Mouse (Mus musculus): ENCODE measurements around the gene Pkm. TPM values are rescaled to one million over a fixed set of nuclear protein-coding genes. Genes with fewer than 3 reads are reported as not detected.

Pkm gene
- polyA plus RNA-seq, 1 experiment from 2014 or later, result 1,134 TPM

DNA sequence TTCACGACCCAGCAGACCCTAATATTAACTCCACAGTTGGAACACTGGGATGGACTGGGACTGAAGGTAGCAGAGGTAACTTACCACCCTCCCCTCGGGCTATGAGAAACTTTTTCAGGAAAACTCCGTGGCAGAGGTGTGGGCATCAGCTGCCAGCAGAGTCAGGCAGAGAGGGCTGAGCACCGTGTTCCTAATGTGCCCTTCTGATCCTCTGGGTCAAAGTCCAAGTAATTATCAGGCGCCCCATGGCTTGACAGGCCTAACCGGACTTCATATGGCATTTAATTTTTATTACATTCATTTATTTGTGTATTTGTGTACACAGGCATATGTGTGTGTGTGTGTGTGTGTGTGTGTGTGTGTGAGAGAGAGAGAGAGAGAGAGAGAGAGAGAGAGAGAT, 46.9 kb downstream of the Pkm start:
- WGBS, result 59% methylated on average over 6 of the region's 6 CpGs
- ATAC-seq (ENCODE audit: insufficient number of reproducible peaks, insufficient read depth, low FRiP score, low read depth), result no peak
- Histone ChIP-seq H3K9ac (replicated peaks; ENCODE audit: low read depth, low read length) (no peak overlapping the region), H3K4me2 (replicated peaks; ENCODE audit: low read depth, low read length) (no peak overlapping the region), H3K4me1 (ENCODE audit: control insufficient read depth, insufficient read depth, low read length) (no peaks in the 10 kb centered on the region), H3K27ac (ENCODE audit: low read length) (no peak overlapping the region), H3K36me3 (ENCODE audit: control insufficient read depth, insufficient read depth, low read length) (no peaks in the 10 kb centered on the region), H3K4me3 (ENCODE audit: low read depth, low read length) (no peak overlapping the region), H3K9me3 (ENCODE audit: control insufficient read depth, low read depth, low read length) (no peaks in the 10 kb centered on the region), H3K27me3 (ENCODE audit: control insufficient read depth, insufficient read depth, low read length) (no peaks in the 10 kb centered on the region)

DNA sequence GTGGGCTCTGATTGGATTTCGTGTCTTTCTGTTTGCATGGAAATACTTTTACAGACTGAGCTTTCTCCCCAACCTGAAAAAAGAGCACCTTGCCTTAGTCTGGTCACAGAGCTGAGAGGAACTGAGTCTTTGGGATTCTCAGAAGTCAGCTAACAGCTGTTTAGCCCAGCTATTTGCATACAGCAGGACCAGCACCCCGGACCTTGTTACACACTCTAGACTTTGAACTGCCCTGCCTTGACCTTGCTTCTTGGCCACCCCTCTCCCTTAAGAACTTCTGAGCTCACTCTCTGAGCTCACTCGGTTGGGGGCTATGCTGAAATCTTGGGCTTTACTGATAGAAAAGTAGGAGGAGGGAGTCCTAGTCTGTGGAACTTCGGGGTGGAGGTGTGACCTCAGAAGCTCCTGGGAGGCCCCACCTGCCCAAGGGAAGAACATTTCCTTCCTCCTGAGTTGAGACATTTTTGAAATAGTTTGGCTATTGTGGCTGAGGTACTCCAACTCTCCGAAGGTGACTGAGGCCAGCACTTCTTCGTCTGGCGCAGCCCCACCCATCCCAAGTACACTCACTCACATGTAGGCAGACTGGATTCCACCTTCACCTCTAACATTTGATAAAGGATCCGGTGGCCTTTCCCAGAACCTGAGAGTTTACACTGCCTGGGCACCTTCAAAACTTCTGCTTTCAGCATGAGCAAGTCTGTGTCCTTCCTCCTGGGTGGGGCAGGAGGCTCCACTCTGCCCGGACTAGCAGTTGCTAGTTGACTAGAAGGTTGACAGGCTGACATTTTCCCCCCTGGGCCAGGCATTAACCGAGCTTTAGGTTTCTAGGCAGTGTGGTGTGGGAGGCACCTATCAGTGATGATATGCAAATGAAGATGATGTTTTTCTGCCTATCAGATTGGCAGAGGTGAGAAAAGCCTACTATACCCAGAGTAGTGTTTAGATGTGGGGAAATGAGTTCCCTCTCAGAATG, 51.0 kb downstream of the Pkm start:
- WGBS, result 50% methylated on average over 10 of the region's 10 CpGs
- Histone ChIP-seq H3K9ac (replicated peaks; ENCODE audit: low read depth, low read length) (no peak overlapping the region), H3K4me2 (replicated peaks; ENCODE audit: low read depth, low read length) (no peak overlapping the region), H3K27me3 (ENCODE audit: control insufficient read depth, insufficient read depth, low read length) (no peaks in the 10 kb centered on the region), H3K36me3 (ENCODE audit: control insufficient read depth, insufficient read depth, low read length) (no peaks in the 10 kb centered on the region), H3K9me3 (ENCODE audit: control insufficient read depth, low read depth, low read length) (no peaks in the 10 kb centered on the region), H3K4me3 (ENCODE audit: low read depth, low read length) (no peak overlapping the region), H3K27ac (ENCODE audit: low read length) (no peak overlapping the region), H3K4me1 (ENCODE audit: control insufficient read depth, insufficient read depth, low read length) (no peaks in the 10 kb centered on the region)
- 0 out of 2 replicates have a peak, but pooled peaks have one; percentile 23 for ATAC-seq (ENCODE audit: insufficient number of reproducible peaks, insufficient read depth, low FRiP score, low read depth)

DNA sequence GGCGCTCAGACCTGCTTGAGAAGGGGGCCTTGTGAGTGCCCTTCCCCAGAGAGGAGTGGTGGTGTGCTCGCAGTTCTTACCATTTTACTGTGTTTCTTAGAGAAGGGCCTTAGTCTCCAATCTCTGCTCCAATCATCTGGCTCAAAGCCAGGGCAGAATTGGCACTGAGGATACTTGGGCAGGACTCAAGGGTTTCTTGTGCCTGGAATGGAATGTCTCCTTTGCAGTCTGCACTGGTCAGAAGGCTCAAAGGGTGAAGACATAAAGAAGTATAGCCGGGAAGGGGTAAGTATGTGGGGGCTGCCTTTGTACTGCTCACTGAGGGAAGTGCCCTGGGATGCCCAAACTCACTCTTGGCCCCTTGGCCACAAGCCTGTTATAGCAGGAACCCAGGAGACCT, 53.1 kb downstream of the Pkm start:
- H3K9me3 ChIP-seq (ENCODE audit: control insufficient read depth, low read depth, low read length), result no peaks in the 10 kb centered on the region
- 84% methylated on average over 3 of the region's 3 CpGs for WGBS
- no peaks in the 10 kb centered on the region for H3K4me1 ChIP-seq (ENCODE audit: control insufficient read depth, insufficient read depth, low read length)
- H3K27me3 ChIP-seq (ENCODE audit: control insufficient read depth, insufficient read depth, low read length), result no peaks in the 10 kb centered on the region
- no peaks in the 10 kb centered on the region for H3K36me3 ChIP-seq (ENCODE audit: control insufficient read depth, insufficient read depth, low read length)
- ATAC-seq (ENCODE audit: insufficient number of reproducible peaks, insufficient read depth, low FRiP score, low read depth), result no peak
- H3K4me2 ChIP-seq (replicated peaks; ENCODE audit: low read depth, low read length), result no peak overlapping the region
- no peak overlapping the region for H3K4me3 ChIP-seq (ENCODE audit: low read depth, low read length)
- H3K27ac ChIP-seq (ENCODE audit: low read length), result no peak overlapping the region
- H3K9ac ChIP-seq (replicated peaks; ENCODE audit: low read depth, low read length), result no peak overlapping the region

DNA sequence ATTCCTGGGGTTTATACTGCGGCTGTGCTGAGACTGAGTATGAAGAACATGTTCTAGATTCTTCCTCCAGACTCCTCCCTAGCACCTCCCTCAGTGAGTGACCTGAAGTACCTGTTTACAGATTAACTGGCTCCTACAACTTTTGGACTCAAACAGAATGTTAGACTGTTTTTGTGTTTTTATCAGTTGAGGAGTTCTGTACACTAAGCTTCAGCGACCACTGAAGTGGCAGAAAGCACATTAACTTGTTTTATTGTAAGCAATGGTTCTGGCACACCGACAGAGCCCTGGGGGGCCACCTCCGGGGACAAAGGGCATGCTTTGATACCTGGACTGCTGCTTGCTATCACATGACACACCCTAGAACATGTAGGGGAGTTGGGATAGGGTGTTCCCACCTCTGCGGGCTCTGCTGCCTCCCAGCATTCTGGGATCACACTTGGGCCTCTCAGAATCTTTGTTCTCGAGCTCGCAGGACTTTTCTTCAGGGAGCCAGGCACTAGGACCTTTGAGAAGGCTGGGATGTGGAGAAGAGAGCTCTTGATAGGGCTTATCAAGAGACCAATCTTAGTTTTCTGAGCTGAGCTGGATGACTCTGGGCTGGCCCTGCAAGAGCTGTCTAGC, 60.2 kb downstream of the Pkm start:
- Histone ChIP-seq H3K4me1 (ENCODE audit: control insufficient read depth, insufficient read depth, low read length) (no peaks in the 10 kb centered on the region), H3K9ac (replicated peaks; ENCODE audit: low read depth, low read length) (no peak overlapping the region), H3K36me3 (ENCODE audit: control insufficient read depth, insufficient read depth, low read length) (no peaks in the 10 kb centered on the region), H3K27me3 (ENCODE audit: control insufficient read depth, insufficient read depth, low read length) (no peaks in the 10 kb centered on the region), H3K4me3 (ENCODE audit: low read depth, low read length) (no peak overlapping the region), H3K9me3 (ENCODE audit: control insufficient read depth, low read depth, low read length) (no peaks in the 10 kb centered on the region), H3K27ac (ENCODE audit: low read length) (no peak overlapping the region), H3K4me2 (replicated peaks; ENCODE audit: low read depth, low read length) (no peak overlapping the region)
- ATAC-seq (ENCODE audit: insufficient number of reproducible peaks, insufficient read depth, low FRiP score, low read depth), result no peak
- WGBS, result 58% methylated on average over 7 of the region's 7 CpGs

DNA sequence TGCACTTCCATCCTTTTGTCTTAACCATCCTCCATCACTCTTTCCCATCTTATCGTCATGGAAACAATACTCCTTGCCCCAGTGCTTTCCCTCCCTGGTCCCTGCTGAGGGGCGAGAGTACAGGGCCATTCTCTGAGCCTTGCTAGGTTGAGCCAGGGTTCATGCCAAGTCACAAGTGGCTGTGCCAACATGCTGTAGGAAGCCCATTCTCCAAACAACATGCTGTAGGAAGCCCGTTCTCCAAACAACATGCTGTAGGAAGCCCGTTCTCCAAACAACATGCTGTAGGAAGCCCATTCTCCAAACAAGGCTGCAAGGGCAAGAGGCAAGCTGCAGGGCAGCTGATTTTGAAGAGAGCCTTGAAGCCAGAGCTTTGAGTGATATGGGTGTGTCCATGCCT, 62.1 kb downstream of the Pkm start:
- no peak overlapping the region for H3K4me2 ChIP-seq (replicated peaks; ENCODE audit: low read depth, low read length)

DNA sequence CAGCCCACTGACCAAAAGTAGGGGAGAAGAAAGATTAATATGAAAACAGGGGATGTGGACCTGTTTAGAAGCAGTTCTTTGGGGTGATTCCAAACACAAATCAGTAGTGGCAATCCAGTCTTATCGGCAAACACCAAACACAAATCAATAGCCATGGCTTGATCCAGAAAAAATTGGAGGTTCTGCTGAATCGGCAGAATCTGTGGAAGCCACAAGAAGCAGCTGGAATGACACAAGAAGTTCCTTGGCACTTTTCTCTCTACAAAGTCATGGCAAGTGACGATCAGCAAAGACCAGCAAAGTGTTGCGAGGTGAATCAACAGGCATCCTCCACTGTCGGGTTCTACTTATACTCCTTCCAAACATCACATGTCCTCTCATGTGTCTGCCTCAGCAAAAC, 65.0 kb downstream of the Pkm start:
- no peak overlapping the region for H3K4me3 ChIP-seq (ENCODE audit: low read depth, low read length)
- 82% methylated on average over 5 of the region's 5 CpGs for WGBS
- H3K4me1 ChIP-seq (ENCODE audit: control insufficient read depth, insufficient read depth, low read length), result peaks cover 10% of the 10 kb centered on the region; the same call in 1 of the 2 replicates
- H3K9me3 ChIP-seq (ENCODE audit: control insufficient read depth, low read depth, low read length), result no peaks in the 10 kb centered on the region
- H3K4me2 ChIP-seq (replicated peaks; ENCODE audit: low read depth, low read length), result no peak overlapping the region
- H3K36me3 ChIP-seq (ENCODE audit: control insufficient read depth, insufficient read depth, low read length), result no peaks in the 10 kb centered on the region
- no peak overlapping the region for H3K27ac ChIP-seq (ENCODE audit: low read length)
- no peak overlapping the region for H3K9ac ChIP-seq (replicated peaks; ENCODE audit: low read depth, low read length)
- ATAC-seq (ENCODE audit: insufficient number of reproducible peaks, insufficient read depth, low FRiP score, low read depth), result no peak
- H3K27me3 ChIP-seq (ENCODE audit: control insufficient read depth, insufficient read depth, low read length), result no peaks in the 10 kb centered on the region

More for the DNA sequence above, 62.1 kb downstream of the Pkm start:
- Histone ChIP-seq H3K36me3 (ENCODE audit: control insufficient read depth, insufficient read depth, low read length) (no peaks in the 10 kb centered on the region), H3K27me3 (ENCODE audit: control insufficient read depth, insufficient read depth, low read length) (no peaks in the 10 kb centered on the region), H3K4me1 (ENCODE audit: control insufficient read depth, insufficient read depth, low read length) (peaks cover under 1% of the 10 kb centered on the region; the same call in 1 of the 2 replicates), H3K27ac (ENCODE audit: low read length) (no peak overlapping the region), H3K9ac (replicated peaks; ENCODE audit: low read depth, low read length) (no peak overlapping the region), H3K4me3 (ENCODE audit: low read depth, low read length) (no peak overlapping the region), H3K9me3 (ENCODE audit: control insufficient read depth, low read depth, low read length) (no peaks in the 10 kb centered on the region)
- WGBS, result 87% methylated on average over 4 of the region's 4 CpGs
- no peak for ATAC-seq (ENCODE audit: insufficient number of reproducible peaks, insufficient read depth, low FRiP score, low read depth)

DNA sequence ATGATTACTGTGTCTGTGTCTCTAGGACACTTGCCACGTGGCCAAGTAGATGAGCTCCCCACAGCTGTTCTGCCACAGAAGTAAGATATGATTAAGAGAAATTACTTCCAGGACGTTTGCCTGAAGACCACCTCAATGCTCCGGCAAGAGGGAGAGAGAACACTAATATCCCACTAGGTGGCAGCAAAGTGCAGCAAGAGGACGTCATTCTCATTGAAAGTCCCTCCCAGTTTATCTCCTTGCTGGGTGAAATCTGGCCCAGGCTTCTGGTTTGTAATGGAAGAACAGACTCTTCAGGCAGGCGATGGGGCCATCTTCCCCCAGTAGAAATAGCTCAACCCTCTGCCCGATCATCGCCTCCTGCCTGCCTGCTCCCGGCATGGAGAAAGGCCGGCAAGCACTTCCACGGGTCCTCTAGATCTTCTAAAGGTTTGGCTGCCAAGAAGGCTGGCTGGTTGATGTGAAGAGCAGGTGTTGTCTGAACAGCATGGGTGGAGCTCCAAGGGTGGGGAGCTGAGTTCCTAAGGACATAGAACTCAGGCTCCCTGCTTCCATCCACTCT, 67.0 kb downstream of the Pkm start:
- Histone ChIP-seq H3K36me3 (ENCODE audit: control insufficient read depth, insufficient read depth, low read length) (no peaks in the 10 kb centered on the region), H3K27ac (ENCODE audit: low read length) (no peak overlapping the region), H3K9ac (replicated peaks; ENCODE audit: low read depth, low read length) (no peak overlapping the region), H3K4me2 (replicated peaks; ENCODE audit: low read depth, low read length) (peak overlapping the region; percentile 29; the same call in 1 of the 2 replicates), H3K4me1 (ENCODE audit: control insufficient read depth, insufficient read depth, low read length) (peaks cover 10% of the 10 kb centered on the region; the same call in 1 of the 2 replicates), H3K27me3 (ENCODE audit: control insufficient read depth, insufficient read depth, low read length) (no peaks in the 10 kb centered on the region), H3K9me3 (ENCODE audit: control insufficient read depth, low read depth, low read length) (no peaks in the 10 kb centered on the region), H3K4me3 (ENCODE audit: low read depth, low read length) (no peak overlapping the region)
- WGBS, result 14% methylated on average over 10 of the region's 10 CpGs
- ATAC-seq (ENCODE audit: insufficient number of reproducible peaks, insufficient read depth, low FRiP score, low read depth), result no peak; the same call in 1 of the 2 replicates

DNA sequence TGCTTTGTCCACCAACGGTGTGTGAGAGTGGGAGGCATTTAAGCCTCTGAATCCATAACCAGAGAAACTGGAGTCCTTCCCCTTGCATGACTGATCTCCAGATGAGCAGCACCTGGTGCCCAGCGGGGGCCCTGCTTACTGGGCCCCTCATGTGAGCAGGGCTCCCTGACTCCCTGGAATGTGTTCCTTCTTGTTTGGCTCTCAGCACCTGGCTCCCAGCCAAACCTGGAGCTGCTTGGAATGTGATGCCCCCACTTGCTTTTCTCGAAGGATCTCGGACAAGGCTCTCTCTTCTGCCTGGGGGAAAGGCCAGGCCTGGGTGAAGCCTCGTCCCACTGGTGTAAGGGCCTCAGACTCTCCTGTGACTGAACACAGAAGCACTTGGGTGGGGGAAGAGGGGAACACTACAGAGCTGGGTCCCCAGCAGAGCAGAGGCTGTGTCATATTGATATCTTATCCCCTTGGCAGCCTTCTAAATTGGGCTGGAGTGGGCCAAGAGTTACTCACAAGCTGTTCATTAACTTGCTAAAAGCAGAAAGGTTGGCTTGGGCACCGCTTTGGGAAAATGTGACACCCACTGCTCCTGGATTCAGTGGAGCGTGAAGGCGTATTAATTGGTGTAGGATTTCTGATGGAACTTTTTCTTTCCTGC, 67.7 kb downstream of the Pkm start:
- 46% methylated on average over 8 of the region's 8 CpGs for WGBS
- no peak overlapping the region for H3K27ac ChIP-seq (ENCODE audit: low read length)
- H3K9me3 ChIP-seq (ENCODE audit: control insufficient read depth, low read depth, low read length), result no peaks in the 10 kb centered on the region
- peaks cover 10% of the 10 kb centered on the region; the same call in 1 of the 2 replicates for H3K4me1 ChIP-seq (ENCODE audit: control insufficient read depth, insufficient read depth, low read length)
- no peak overlapping the region for H3K4me3 ChIP-seq (ENCODE audit: low read depth, low read length)
- no peaks in the 10 kb centered on the region for H3K36me3 ChIP-seq (ENCODE audit: control insufficient read depth, insufficient read depth, low read length)
- ATAC-seq (ENCODE audit: insufficient number of reproducible peaks, insufficient read depth, low FRiP score, low read depth), result no peak; the same call in 1 of the 2 replicates
- H3K4me2 ChIP-seq (replicated peaks; ENCODE audit: low read depth, low read length), result no peak overlapping the region
- H3K27me3 ChIP-seq (ENCODE audit: control insufficient read depth, insufficient read depth, low read length), result no peaks in the 10 kb centered on the region
- no peak overlapping the region for H3K9ac ChIP-seq (replicated peaks; ENCODE audit: low read depth, low read length)
